Mouse (Mus musculus) brain, adult 10 weeks (tissue): ENCODE measurements around the gene Pck2. TPM values are rescaled to one million over a fixed set of nuclear protein-coding genes. Genes with fewer than 3 reads are reported as not detected.

Source experiments
- polyA plus RNA-seq: library from polyadenylated mRNA; stranded (reverse); fragments of 350-450 nt; fragmentation: Illumina TruSeq; extraction: RNeasy Lipid Tissue Mini Kit (QIAGEN cat#74804); gene quantifications from one replicate; pipeline ENCODE4 v1.2.3, GENCODE M21; 2015; ENCODE audit warnings: low read depth, low replicate concordance

Pck2 gene
- 19.9 TPM for polyA plus RNA-seq

GRCm38 (mm10) chr14:55540067-55540786, at the start of gene Pck2:
Pck2 (plus strand) TSS chr14:55540266.

GRCm38 (mm10) chr14:55490361-55491201, 49.5 kb upstream of the Pck2 start, which contains the start of gene Carmil3:
Carmil3 (plus strand) TSS chr14:55490651.

GRCm38 (mm10) chr14:55510125-55510731, 29.8 kb upstream of the Pck2 start, which contains the start of gene Cpne6:
Cpne6 (plus strand) TSS chr14:55510445.

GRCm38 (mm10) chr14:55524785-55525184, 15.3 kb upstream of the Pck2 start, which contains the start of gene Nrl:
Nrl (minus strand) TSS chr14:55524981.

GRCm38 (mm10) chr14:55559799-55560201, 19.7 kb downstream of the Pck2 start, which contains the start of gene Dcaf11:
Dcaf11 (plus strand) TSS chr14:55560006.

GRCm38 (mm10) chr14:55560202-55561073, 20.4 kb downstream of the Pck2 start, which contains the start of gene A730061H03Rik:
A730061H03Rik (minus strand) TSS chr14:55560406.

GRCm38 (mm10) chr14:55575302-55575701, 35.2 kb downstream of the Pck2 start, which contains the start of gene Fitm1:
Fitm1 (plus strand) TSS chr14:55575617.

GRCm38 (mm10) chr14:55577871-55578667, 38.0 kb downstream of the Pck2 start, which contains the start of gene Psme1:
Psme1 (plus strand) TSS chr14:55578123.

GRCm38 (mm10) chr14:55584702-55585565, 44.9 kb downstream of the Pck2 start, which contains the start of gene Emc9:
Emc9 (minus strand) TSS chr14:55585302.

GRCm38 (mm10) chr14:55590748-55591330, 50.8 kb downstream of the Pck2 start, which contains the start of gene Psme2:
Psme2 (minus strand) TSS chr14:55591113.

GRCm38 (mm10) chr14:55591331-55591891, 51.3 kb downstream of the Pck2 start, which contains the start of gene Rnf31:
Rnf31 (plus strand) TSS chr14:55591708.

Other genes with a start within 250 kb of the Pck2 start
- 22.7 TPM for gene Dhrs4, start 61.5 kb upstream of the Pck2 start, polyA plus RNA-seq
- gene Carmil3, start 49.6 kb upstream of the Pck2 start, polyA plus RNA-seq, result 27.2 TPM
- 132 TPM for gene Cpne6, start 29.8 kb upstream of the Pck2 start, polyA plus RNA-seq
- 0.31 TPM for gene Nrl, start 15.3 kb upstream of the Pck2 start, polyA plus RNA-seq
- gene Dcaf11, start 19.7 kb downstream of the Pck2 start, polyA plus RNA-seq, result 92.2 TPM
- gene A730061H03Rik, start 20.1 kb downstream of the Pck2 start, polyA plus RNA-seq, result not detected
- gene Fitm1, start 35.4 kb downstream of the Pck2 start, polyA plus RNA-seq, result not detected
- gene Psme1, start 37.9 kb downstream of the Pck2 start, polyA plus RNA-seq, result 73.4 TPM
- 54.3 TPM for gene Emc9, start 45.0 kb downstream of the Pck2 start, polyA plus RNA-seq
- 78.9 TPM for gene Psme2, start 50.8 kb downstream of the Pck2 start, polyA plus RNA-seq
- 18.8 TPM for gene Rnf31, start 51.4 kb downstream of the Pck2 start, polyA plus RNA-seq
- 14.3 TPM for gene Irf9, start 63.3 kb downstream of the Pck2 start, polyA plus RNA-seq
- 6.2 TPM for gene Rec8, start 77.8 kb downstream of the Pck2 start, polyA plus RNA-seq
- 62.3 TPM for gene Ipo4, start 95.7 kb downstream of the Pck2 start, polyA plus RNA-seq
- gene Gm49378, start 97.6 kb downstream of the Pck2 start, polyA plus RNA-seq, result 1.6 TPM
- 32.2 TPM for gene Tm9sf1, start 103.5 kb downstream of the Pck2 start, polyA plus RNA-seq
- not detected for gene Tssk4, start 109.9 kb downstream of the Pck2 start, polyA plus RNA-seq
- gene Mdp1, start 120.2 kb downstream of the Pck2 start, polyA plus RNA-seq, result 61.1 TPM
- 36.9 TPM for gene Gmpr2, start 131.7 kb downstream of the Pck2 start, polyA plus RNA-seq
- gene Nedd8, start 131.9 kb downstream of the Pck2 start, polyA plus RNA-seq, result 255 TPM
- 16.0 TPM for gene Tinf2, start 141.6 kb downstream of the Pck2 start, polyA plus RNA-seq
- gene Tgm1, start 173.7 kb downstream of the Pck2 start, polyA plus RNA-seq, result not detected
- gene Rabggta, start 182.0 kb downstream of the Pck2 start, polyA plus RNA-seq, result 47.6 TPM
- gene Dhrs1, start 205.4 kb downstream of the Pck2 start, polyA plus RNA-seq, result 122 TPM
- 6.9 TPM for gene Nop9, start 205.4 kb downstream of the Pck2 start, polyA plus RNA-seq
- 9.8 TPM for gene Cideb, start 218.2 kb downstream of the Pck2 start, polyA plus RNA-seq
- 0.12 TPM for gene Ltb4r2, start 221.2 kb downstream of the Pck2 start, polyA plus RNA-seq
- gene Ltb4r1, start 225.7 kb downstream of the Pck2 start, polyA plus RNA-seq, result not detected
- 5.3 TPM for gene Adcy4, start 243.8 kb downstream of the Pck2 start, polyA plus RNA-seq
- gene Ripk3, start 248.6 kb downstream of the Pck2 start, polyA plus RNA-seq, result 0.25 TPM